Mouse (Mus musculus) thymus, postnatal 0 days (tissue): ENCODE results near the gene Gfi1b. TPM values are rescaled to one million over a fixed set of nuclear protein-coding genes. Genes with fewer than 3 reads are reported as not detected.

Source experiments
- DNase-seq: peaks from one replicate; pipeline ENCODE4 v3.0.0-alpha.2; 2015; ENCODE audit warnings: low spot score
- polyA plus RNA-seq: library from polyadenylated mRNA; unstranded; fragments of >200 nt; fragmentation: Nextera tagmentation; extraction: Ambion mirVana; gene quantifications from 2 replicates; pipeline ENCODE4 v1.2.1, GENCODE M21; 2015

The Gfi1b gene
- 1.1 and 1.8 TPM in 2 replicates for polyA plus RNA-seq

DNA sequence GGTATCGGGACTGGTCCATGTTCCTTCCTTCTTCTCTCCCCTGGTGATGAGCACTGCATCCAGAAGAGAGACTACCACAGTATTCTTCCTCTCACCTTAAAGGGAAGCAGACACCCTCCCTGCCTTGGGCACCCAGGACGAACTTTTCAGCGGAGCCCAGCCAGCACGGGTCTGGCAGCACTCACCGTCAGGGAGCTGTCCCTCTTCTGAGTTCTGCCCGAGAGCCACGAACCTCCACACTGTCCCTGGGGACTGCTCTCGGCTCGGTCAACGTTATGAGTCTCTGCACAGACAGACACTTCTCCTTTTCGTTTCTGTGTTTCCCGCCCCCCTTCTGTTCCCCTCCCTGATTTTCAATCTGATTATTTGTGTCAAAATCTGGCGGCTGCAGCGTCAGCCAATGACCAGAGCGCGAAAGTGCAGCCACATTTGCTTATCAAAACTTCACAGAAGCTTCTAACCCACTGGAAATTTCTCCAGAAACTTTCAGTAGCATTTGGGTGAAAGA, at the start of gene Gfi1b:
Gene Gfi1b (minus strand): TSS at position 319 of the 508 bp plus-strand sequence.
- no peak for DNase-seq

DNA sequence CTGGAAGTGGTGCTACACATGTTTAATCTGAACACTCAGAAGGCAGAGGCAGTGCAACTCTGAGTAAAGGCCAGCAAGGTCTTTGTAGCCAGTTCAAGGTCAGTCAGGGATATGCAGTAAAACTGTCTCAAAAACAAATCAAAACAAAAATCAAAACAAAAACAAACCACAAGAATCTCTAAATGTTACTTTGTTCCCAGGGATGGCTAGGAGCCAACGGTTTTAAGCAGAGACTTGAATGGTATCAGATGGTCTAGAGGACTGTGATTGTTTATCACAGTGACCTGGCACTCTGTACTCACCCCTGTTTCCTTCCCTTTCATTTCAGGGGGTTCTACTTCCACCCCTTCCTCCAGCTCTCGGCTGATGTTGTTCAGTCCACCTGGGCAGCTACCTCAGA, 49.7 kb upstream of the Gfi1b start:
- DNase-seq: no peak

DNA sequence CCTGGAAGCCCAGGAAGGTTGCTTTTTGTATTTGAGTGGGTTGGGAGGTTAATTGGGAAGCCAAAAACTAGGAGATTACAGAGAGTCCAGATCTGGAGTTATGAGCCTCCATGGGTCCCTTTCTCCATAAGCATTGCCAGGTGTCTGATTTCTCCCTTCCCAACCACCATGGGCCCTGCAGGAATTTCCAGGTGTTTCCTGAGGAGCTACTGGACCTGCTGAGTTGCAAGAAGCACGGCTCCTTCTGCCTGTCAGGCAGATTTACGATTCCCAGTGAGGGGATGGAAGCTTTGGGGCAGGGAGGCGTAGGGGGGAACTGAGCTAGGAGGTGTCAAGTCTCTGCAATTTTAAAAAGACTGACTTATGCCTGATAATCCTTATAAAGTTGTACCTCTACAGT, 44.0 kb upstream of the Gfi1b start:
- no peak for DNase-seq

DNA sequence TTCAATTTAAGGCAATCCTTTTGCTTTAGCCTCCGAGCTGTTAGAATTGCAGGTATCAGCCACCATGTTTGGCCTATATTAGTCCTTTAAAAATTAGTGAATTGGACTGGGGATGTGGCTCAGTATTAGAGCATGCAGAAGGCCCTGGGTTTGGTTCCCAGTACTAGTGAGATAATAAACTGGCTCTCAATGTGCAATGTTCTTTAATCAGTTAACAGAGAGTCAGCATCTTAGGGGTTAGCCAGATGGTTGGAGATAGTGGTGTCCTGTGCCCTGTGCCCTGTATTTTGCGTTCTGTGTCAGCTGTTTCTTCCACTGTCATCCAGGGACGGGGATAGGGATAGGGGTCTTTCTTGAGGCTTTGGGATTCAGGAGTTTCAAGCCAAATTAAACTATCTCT, 41.1 kb upstream of the Gfi1b start:
- no peak for DNase-seq

DNA sequence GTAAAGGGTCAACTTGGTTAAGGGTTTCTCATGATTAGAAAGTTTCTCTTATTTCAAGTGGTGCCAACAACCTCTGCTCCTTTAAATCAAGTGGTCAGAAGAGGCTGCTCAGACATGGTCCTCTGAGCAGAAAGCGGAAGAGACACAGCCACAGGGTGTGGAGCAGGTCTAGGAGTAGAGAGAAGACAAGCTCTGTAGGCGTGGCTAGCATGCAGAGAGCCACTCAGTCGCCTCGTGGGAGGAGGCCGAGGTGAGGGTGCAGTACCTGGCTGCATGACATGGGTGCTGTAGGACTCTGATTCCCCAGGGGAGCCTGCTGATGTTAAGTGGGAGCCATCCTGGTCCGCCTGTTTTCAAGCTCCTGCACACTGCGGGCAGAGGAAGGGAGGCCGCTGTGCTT, 34.4 kb upstream of the Gfi1b start:
- no peak for DNase-seq

DNA sequence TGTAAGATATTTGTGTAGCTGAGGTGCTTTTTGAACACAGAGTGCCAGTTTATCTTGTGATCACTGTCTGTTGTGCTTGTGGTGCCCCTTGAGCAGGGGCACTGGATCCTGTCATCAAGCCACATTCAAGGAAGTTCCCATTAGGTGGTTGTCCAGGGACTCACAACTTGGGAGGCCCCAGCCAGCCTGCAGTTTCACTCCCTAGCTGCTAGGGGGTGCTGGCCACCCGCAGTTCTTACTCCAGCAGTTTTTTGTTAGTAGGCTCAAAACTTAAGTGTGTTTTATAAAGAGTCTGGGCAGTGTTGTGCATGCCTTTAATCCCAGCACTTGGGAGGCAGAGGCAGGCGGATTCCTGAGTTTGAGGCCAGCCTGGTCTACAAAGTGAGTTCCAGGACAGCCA, 32.5 kb upstream of the Gfi1b start:
- DNase-seq: peak; percentile 50

DNA sequence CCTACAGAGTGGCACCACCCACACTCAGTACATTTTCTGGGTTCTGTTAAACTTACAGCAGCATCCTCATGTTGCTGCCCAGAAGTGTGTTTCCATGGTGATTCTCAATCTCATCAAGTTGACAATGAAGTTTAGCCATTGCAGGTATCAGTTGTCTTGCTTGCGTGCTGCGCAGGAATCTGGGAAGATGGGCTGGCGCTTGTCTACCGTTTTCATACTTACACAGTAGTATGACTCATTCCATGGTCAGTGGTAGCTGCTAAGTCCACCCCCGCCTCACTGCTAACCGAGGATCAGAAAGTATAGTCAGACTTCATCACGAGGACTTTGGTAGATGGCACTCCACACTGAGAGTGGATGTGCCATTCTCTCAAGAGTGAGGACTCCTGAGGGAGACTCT, 31.6 kb upstream of the Gfi1b start:
- no peak for DNase-seq

DNA sequence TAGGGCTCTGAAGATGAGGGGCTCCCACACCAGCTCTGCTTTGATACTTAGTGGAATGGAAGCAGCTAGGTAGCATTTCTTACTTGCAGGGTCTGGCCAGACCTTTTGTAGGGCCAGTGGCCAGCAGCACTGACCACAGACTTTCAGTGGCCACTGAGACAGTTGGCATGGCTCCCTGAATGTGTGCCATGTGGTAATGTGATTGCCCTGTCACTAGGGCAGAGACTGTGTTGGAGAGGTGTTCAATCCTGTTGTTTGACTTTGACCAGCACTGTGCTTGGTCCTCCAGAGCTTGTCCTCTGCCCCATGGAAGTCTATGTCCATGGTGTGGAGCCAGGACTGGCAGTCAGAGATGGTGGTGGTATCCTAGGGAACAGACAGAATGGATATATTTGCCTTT, 28.7 kb upstream of the Gfi1b start:
- DNase-seq: no peak

DNA sequence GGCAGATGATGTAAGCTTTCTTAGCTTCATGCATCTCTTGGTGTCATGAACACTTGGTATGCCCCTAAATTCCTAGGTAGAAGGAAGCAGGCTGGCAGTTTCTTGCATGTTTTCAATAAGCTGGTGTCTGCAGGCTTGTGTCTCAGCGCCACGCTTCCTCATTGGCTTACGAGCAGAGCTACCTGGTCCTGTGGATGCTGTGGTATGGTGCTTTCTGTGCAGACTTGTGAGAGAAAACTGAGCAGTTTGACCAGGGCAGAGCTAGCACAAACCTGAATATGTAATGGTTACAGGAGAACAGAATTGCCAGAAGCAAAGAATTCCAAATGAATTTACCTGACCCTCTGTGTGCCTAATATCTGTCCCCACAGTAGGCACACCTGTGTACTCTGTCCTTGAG, 21.3 kb upstream of the Gfi1b start:
- DNase-seq: no peak

DNA sequence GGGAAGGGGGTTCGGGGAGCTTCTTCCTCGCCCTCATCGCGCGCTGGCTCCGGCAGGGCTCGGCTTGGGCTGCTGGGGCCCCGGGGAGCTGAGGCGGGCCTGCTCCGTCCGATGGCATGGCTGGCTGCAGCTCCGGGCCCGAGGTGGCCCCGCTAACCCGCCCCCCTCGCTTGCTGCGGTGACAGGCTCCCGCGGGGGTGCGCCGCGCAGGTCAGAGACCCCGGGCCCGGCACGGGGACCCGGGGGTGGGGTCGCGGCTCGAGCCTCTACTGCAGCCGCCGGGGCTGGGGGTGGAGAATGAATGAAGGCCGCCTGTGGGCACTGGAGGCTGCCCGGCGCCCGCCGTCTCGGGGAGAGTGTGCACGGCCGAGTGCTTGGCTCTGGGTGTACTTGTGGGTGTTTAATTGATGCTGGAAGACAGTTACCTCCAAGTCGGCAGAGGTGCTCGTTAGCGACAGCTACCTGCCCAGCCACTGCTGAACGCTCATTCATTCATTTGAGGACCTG, 19.7 kb upstream of the Gfi1b start:
- DNase-seq: no peak

DNA sequence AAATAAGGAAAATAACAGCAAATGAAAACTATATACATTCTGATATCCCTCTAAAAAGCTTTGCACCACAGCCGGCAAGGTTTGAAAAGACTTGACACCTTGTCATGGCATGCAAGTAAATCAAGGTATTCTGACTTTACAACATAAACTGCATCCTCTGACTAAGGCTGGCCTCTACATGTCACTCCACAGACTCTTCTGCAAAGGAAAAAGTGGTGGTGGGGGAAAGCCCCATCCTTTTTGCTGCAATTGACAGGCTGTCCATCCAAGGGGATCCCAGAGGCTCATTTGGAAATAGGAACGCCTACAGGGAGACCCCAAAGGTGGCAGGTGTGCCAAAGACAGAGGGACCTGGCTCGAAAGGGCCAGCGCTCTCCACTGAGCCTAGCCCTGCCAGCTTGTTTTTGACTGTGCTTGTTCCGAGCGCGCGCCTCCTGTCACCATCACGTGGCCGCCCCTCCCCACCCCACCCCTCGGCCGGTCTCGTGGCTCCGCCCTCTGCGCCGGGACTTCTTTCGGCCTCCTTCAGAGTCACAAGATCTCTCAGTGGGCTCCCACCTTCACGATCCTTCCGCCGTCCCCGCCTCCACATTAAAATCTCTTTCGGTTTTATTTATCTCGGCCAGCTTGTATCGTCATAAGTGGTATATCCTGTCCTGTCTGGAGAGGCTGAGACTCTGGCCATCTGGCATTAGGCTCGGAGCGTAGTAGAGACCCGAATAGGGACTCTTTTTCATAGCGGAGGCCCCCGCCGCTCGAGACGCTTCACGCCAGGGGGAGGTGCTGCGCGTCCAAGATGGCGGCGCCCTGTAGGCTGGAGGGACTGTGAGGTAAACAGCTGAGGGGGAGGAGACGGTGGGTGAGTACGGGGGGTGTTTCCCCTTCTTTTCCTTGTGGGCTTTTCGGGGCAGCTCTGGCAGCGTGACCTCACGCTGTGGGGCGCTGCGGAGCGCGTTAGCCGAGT, 19.0 kb upstream of the Gfi1b start, which contains the start of gene Tsc1:
Gene Tsc1 (plus strand): TSS at position 768 of the 964 bp plus-strand sequence.
- DNase-seq: peak; percentile 98

DNA sequence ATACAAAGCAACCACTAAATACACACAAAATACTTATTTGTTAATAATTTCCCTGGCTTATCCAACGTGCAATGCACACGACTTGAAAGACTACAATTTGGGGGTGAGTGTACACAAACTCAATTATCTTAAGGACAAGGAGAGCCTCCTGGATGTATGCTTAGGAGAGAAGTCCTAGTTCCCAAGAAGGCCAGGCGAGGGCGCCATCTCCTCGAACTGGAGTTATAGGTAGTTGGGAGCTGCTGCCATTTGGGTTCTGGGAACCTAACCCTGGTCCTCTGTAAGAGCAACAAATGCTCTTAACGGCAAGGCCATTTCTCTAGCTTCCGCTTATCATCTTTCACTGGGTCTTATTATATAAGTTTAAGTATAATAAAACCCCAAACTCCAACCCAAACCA, 18.0 kb upstream of the Gfi1b start:
- peak; percentile 27 for DNase-seq

DNA sequence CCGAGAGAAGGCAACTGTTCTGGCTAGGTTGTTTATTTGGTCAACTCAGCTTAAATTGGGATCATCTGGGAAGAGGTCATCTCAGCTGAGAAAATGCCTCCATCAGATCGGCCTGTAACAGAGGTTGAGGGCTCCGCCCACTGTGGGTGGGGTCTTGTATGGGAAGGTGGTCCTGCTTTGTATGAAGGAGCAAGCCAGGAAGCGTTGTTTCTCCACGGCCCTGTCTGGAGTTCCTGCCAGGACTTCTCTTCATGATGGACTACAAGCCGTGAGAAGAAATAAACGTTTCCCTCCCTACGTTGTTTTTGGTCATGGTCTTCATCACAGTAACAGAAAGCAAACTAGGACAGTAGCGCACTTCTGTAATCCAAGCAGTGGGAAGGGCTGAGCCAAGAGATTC, 17.1 kb upstream of the Gfi1b start:
- DNase-seq: no peak

DNA sequence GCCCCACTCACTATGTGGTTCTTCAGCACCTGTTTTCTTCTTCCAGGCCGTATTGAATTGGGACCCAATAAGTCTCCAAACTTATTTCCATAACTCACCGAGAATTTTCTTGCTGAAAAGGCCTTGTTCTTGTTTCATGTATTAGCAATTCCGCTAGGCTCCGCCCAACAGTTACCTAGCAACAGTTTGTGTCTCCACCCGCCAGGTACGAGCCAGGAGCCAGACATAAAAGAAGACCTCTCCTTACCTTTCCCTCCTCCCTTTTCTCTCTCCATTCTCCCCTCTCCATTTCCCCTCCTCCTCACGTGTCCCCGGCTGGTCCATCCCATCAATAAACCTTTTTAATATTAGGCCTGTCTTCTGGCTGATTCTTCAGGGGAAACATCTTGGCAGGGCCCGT, 16.6 kb upstream of the Gfi1b start:
- DNase-seq: no peak

DNA sequence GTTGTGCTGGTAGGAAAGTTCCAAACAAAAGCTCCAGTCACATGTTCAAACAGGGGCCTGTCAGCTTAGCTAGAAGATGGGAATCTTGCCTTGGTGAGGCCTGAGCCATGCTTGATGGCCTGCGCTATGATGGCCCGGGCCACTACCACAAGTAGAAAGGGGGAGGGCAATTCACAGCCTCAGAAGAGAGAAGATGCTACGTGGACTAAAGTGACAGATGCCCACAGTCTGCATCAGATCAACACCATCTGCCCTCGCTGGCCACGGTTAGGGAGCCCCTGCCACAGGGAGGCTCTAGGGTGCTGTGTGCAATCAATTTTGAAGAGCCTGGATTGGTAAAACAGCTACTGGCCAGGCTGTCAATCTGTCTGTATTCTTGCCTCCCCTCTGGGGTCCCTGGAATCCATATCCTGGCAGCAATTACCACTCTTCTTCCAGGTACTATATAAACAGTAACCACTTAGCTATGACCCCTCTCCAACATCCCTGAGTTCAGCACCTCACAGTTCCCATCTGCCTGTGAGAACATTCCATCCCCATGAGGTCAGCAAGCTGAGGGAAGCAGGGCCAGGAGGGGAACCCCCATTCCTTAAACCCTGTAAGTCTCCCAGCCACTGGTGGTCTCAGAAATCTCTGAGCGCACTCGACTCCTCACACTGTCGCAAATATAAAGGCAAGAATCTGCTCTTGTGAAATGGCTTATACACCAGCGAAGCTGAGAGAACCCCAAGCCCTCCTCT, 15.5 kb upstream of the Gfi1b start:
- no peak for DNase-seq

DNA sequence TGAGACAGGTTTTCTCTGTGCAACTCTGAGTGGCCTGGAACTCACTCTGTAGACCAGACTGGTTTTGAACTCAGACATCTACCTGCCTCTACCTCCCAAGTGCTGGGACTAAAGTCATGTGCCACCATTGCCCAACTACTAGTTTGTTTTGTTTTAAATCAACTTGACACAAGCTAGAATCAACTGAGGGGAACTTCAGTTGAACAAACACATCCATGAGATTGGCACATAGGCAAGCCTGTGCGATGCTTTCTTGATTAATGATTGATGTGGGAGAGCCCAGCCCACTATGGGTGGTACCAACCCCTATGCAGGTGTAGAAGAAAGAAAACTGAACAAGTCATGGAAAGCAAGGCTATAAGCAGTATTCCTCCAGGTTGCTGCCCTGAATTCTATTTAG, 13.4 kb upstream of the Gfi1b start:
- DNase-seq: no peak

DNA sequence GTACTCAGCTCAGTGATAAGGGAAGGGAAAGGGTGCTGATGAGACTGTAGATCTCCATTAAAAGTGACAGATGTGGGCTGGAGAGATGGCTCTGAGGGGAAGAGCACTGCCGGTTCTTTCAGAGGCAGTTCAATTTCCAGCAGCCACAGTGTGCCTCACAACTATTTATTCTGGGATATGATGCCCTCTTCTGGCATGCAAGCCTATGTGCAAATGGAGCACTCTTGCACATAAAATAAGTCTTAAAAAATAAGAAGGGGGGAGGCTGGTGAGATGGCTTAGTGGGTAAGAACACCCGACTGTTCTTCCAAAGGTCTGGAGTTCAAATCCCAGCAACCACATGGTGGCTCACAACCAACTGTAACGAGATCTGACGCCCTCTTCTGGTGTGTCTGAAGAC, 11.4 kb upstream of the Gfi1b start:
- DNase-seq: no peak

DNA sequence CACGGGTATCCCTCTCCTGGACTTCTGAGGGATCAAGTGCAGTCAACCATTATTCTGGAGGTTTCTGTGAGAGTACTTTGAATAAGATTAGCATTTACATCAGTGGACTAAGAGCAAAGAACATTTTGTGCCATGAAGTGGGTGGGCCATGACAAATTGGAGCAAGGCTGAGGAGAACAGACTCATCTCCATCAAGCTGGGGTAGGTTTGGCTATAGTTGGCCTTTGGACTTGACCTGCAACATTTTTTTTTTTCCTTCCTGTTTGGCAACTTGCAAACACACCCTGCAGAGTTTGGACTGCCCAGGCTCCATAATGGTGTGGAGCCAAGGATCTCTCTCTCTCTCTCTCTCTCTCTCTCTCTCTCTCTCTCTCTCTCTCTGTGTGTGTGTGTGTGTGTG, 10.8 kb upstream of the Gfi1b start:
- DNase-seq: no peak

DNA sequence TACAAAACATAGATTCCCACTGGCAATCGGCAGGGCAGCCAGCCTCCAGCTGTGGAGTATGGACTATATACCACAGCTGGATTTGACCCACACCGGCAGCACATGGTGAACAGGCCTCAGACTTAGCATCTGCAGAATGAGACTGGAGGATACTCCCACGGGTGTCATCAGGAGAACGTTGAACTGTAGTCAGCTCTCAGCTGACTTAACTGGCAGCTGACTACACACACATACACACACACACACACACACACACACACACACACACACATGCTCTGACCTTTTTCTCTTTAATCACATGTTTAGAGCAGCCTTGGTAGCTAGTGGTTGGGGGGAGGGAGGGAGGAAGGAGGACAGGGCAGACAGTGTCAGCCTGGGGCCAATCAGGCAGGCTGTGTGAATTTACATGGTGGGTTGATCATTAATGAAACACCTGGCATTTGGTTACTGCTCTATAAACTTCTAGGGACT, 8.2 kb upstream of the Gfi1b start:
- DNase-seq: no peak

DNA sequence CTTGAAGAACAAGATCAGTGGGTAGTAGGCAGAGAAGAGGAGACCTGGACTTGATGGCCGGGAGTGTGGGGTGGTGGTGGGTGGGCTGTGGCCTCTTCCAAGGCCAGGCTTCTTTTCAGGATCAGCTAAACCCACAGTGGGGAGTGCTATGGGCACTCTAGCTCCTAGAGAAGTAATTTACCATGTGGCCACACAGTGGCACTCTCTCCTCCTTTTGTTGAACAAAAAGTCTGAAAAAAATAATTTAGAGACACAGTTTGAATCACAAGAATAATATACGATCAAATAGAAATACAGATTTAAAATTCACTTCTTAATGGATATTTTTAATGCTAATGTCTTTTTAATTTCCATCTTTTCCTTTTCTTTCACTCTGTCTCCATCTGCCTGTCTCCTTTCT, 6.3 kb upstream of the Gfi1b start:
- no peak for DNase-seq

DNA sequence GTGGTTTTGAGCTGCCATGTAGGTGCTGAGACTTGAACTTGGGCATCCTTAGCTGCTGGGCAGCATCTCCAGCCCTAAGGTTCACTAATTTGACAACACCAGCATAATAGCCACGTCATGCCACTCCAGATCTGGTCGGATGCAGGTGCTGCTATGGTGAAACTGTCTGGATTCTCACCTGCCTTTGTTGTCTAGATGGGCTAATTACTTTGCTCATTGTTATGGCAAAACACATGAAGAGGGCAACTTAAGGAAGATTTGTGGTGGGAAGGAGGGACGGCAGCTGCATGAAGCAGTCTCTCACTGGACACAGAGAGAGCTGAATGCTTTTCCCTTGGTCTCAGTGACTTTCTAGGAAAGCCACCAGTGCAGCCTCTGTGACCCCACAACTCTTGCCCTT, 4.3 kb upstream of the Gfi1b start:
- no peak for DNase-seq

DNA sequence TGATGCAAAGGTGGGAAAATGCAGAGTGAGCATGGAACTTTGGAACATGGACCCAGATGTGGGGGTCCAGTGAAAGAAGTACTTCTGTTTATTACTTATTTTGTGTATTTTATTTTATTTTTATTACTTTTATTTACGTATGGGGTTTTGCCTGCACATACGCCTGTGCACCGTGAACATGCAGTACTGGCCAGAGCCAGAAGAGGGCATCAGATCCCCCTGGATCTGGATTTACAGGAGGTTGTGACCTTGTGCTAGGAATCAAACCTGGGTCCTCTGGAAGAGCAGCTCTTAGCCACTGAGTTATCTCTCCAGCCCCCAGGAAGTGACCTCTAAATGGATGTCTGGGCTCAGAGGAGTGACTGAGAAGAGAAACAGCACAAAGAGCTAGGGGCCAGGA, 3.1 kb upstream of the Gfi1b start:
- DNase-seq: no peak
